Mouse (Mus musculus) olfactory bulb, adult 2 months (tissue): ENCODE measurements around the gene Eogt. TPM values are rescaled to one million over a fixed set of nuclear protein-coding genes. Genes with fewer than 3 reads are reported as not detected.

Experiments used
- H3K27ac ChIP-seq: fragments of 200-500 bp; 2 replicates; pipeline ENCODE4 v1.5.1; 2012; ENCODE audit warnings: low read depth, low read length; ENCODE audit not compliant: insufficient read depth
- H3K4me1 ChIP-seq: fragments of 200-500 bp; 2 replicates; pipeline ENCODE4 v1.6.1; 2012; ENCODE audit warnings: low read length; ENCODE audit not compliant: control insufficient read depth, insufficient read depth
- H3K4me3 ChIP-seq: fragments of 200-500 bp; 2 replicates; pipeline ENCODE4 v1.5.1; 2012; ENCODE audit warnings: mild to moderate bottlenecking, low read depth, low read length, moderate library complexity; ENCODE audit not compliant: insufficient read depth
- CTCF ChIP-seq: fragments of 200-500 bp; IDR thresholded peaks from 2 replicates; pipeline ENCODE4 v1.5.1; 2012; ENCODE audit warnings: low read depth, mild to moderate bottlenecking, low read length, moderate library complexity; ENCODE audit not compliant: insufficient read depth
- POLR2A ChIP-seq: fragments of 200-500 bp; IDR thresholded peaks from 2 replicates; pipeline ENCODE4 v1.6.1; 2012; ENCODE audit warnings: mild to moderate bottlenecking, low read depth, low read length, moderate library complexity; ENCODE audit not compliant: insufficient read depth
- WGBS: fragments of 180-500 bp; shearing (Covaris S2); methylation state at CpG from one replicate; pipeline ENCODE4 v1.1.7; 2018; 5-methylcytosine and 5-hydroxymethylcytosine counted together
- polyA plus RNA-seq: library from polyadenylated mRNA; stranded (reverse); fragments of >200 nt; gene quantifications from 2 replicates; pipeline ENCODE4 v1.2.4, GENCODE M21; 2012; ENCODE audit warnings: low replicate concordance; ENCODE audit not compliant: missing spikeins, insufficient read depth, insufficient read length

Eogt gene
- polyA plus RNA-seq, 1 experiment, result not detected

GRCm38 (mm10) chr6:97080016-97080415 is 69.0 kb downstream of the Eogt start:
- TF ChIP-seq POLR2A (no peak), CTCF (no peak)
- Histone ChIP-seq H3K4me1 (peaks cover 9% of the 10 kb centered on the region), H3K27ac (no peak overlapping the region), H3K4me3 (no peak overlapping the region)
- 38% methylated on average over 9 of the region's 9 CpGs for whole genome bisulfite sequencing

- H3K4me3 ChIP-seq, result peak within 1 kb of the TSS; percentile 2; the same call in 1 of the 2 replicates
- H3K4me1 ChIP-seq, result peaks cover 12% of the 10 kb centered on the region
- no peak for TF ChIP-seq POLR2A
- no peak for TF ChIP-seq CTCF
- 3% methylated on average over 30 of the region's 30 CpGs for WGBS
- no peak within 1 kb of the TSS for H3K27ac ChIP-seq
Measured at GRCm38 (mm10) chr6:97060074-97060681, 88.8 kb downstream of the Eogt start, which contains the start of gene Fam19a4. Gene Fam19a4, minus strand, starts transcription at chr6:97060413.

Other genes starting within 250 kb of the Eogt start
- not detected in 2 replicates for gene Fam19a4, start 88.8 kb downstream of the Eogt start, polyA plus RNA-seq
- gene Tmf1, start 29.9 kb upstream of the Eogt start, polyA plus RNA-seq, result not detected in 2 replicates
- not detected in 2 replicates for gene Uba3, start 56.5 kb upstream of the Eogt start, polyA plus RNA-seq
- gene Arl6ip5, start 61.5 kb upstream of the Eogt start, polyA plus RNA-seq, result not detected in 2 replicates
- gene Lmod3, start 103.6 kb upstream of the Eogt start, polyA plus RNA-seq, result not detected in 2 replicates